ENCODE assay signal across 8 mouse cellular contexts in genomic region chr2:154791661-154792642, GRCm38 (mm10). TPM values are rescaled to one million over a fixed set of nuclear protein-coding genes. Genes with fewer than 3 reads are reported as not detected.
A peak's percentile ranks its signal among the peaks of the same experiment; 100 is the strongest.
DNase-seq lines count a peak whose midpoint lies in the region; ATAC-seq and TF ChIP-seq lines count a peak whose summit lies in the region.

No protein-coding gene starts in this region.

- peak overlapping the region; percentile 98 for H3K4me3 ChIP-seq in embryonic facial prominence, embryonic 13.5 days
- peak overlapping the region; percentile 80 for H3K4me3 ChIP-seq in liver, adult 2 months (ENCODE audit: insufficient read depth, low read depth, low read length)

- H3K4me2 ChIP-seq in embryonic facial prominence, embryonic 13.5 days = peak overlapping the region; percentile 76

- H3K9me3 ChIP-seq in embryonic facial prominence, embryonic 13.5 days = no peaks in the 10 kb centered on the region

- H3K27ac ChIP-seq in embryonic facial prominence, embryonic 13.5 days = peak overlapping the region; percentile 99
- peak overlapping the region; percentile 82 for H3K27ac ChIP-seq in liver, adult 2 months (replicated peaks; ENCODE audit: insufficient read depth, low read depth, low read length)

- peak overlapping the region; percentile 99 for H3K9ac ChIP-seq in embryonic facial prominence, embryonic 13.5 days
- peak overlapping the region; percentile 94 for H3K9ac ChIP-seq in liver, adult 2 months (ENCODE audit: low read depth, low read length)

- TF ChIP-seq POLR2A in liver, adult 2 months (IDR thresholded peaks at IDR 0.05; ENCODE audit: extremely low read depth, insufficient read depth, low read length) = 0 out of 2 replicates have a peak, but pooled peaks have one; percentile 42

- no peaks in the 10 kb centered on the region for H3K27me3 ChIP-seq in embryonic facial prominence, embryonic 13.5 days
- H3K27me3 ChIP-seq in liver, adult 2 months (ENCODE audit: control insufficient read depth, insufficient read depth, low read length) = no peaks in the 10 kb centered on the region

- no peaks in the 10 kb centered on the region for H3K36me3 ChIP-seq in embryonic facial prominence, embryonic 13.5 days
- H3K36me3 ChIP-seq in liver, adult 2 months (ENCODE audit: control insufficient read depth, insufficient read depth, low read length) = no peaks in the 10 kb centered on the region

- H3K4me1 ChIP-seq in embryonic facial prominence, embryonic 13.5 days = peaks cover 46% of the 10 kb centered on the region
- H3K4me1 ChIP-seq in liver, adult 2 months (ENCODE audit: control insufficient read depth, insufficient read depth, low read length) = peaks cover 22% of the 10 kb centered on the region

- TF ChIP-seq CTCF in liver, adult 2 months (IDR thresholded peaks at IDR 0.05; ENCODE audit: low read depth, low read length) = no peak

- 0 out of 2 replicates have a peak, but pooled peaks have one; percentile 12 for ATAC-seq in embryonic facial prominence, embryonic 13.5 days (ENCODE audit: insufficient number of reproducible peaks, insufficient read depth, low FRiP score, low TSS enrichment, low read depth)

- peaks cover 30% of the 10 kb centered on the region; the same call in 1 of the 2 replicates for H3K79me2 ChIP-seq in liver, adult 2 months (ENCODE audit: control insufficient read depth, insufficient read depth, low read length)

- DNase-seq in 3134 (ENCODE audit: extremely low read depth, insufficient read length, low spot score) = peak; percentile 75
- DNase-seq in adrenal gland, postnatal 14 days = peak; percentile 92
- DNase-seq in heart, adult 8-10 months (ENCODE audit: low spot score) = peak; percentile 70
- peak; percentile 85 for DNase-seq in kidney, adult 9 months
- peak; percentile 58 for DNase-seq in liver, adult 2 months (ENCODE audit: extremely low read depth, low read depth, low spot score)
- peak; percentile 9 to 45 for DNase-seq in monocyte, adult 2 months (ENCODE audit: low read depth in 1 of 2, low spot score in 2 of 2)
- DNase-seq in spleen, postnatal 4 days (ENCODE audit: low spot score in 2 of 2) = peak; percentile 79 to 90

- under 1% methylated on average over 63 of the region's 67 CpGs for WGBS in embryonic facial prominence, embryonic 13.5 days
- under 1% methylated on average over 67 of the region's 67 CpGs for WGBS in liver, adult 2 months

RNA-seq across cellular contexts. Expression of gene a, which starts 0.8 kb away (rescaled TPM):
- not detected in 2 replicates for total RNA-seq in adrenal gland, postnatal 14 days (2021)
- polyA plus RNA-seq in embryonic facial prominence, embryonic 13.5 days (2015; fragmentation: Nextera tagmentation; extraction: Ambion mirVana) = 18.6 and 23.5 TPM in 2 replicates
- total RNA-seq in heart, adult 8-10 months (2022) = not detected
- not detected in 2 replicates for total RNA-seq in liver, adult 2 months (2014; rRNA removed)
- not detected in 2 replicates for polyA plus RNA-seq in liver, adult 2 months (2012; rRNA removed)

RNA-seq across cellular contexts. Expression of gene Raly, which starts 1.1 kb away (rescaled TPM):
- 189 and 194 TPM in 2 replicates for total RNA-seq in adrenal gland, postnatal 14 days (2021)
- polyA plus RNA-seq in embryonic facial prominence, embryonic 13.5 days (2015; fragmentation: Nextera tagmentation; extraction: Ambion mirVana) = 49.5 and 58.3 TPM in 2 replicates
- 10 to 100 TPM; 81.3 to 93.0 (median 90.0) TPM for total RNA-seq in heart, adult 8-10 months (2022)
- total RNA-seq in liver, adult 2 months (2014; rRNA removed) = 57.6 and 61.0 TPM in 2 replicates
- 79.0 and 82.2 TPM in 2 replicates for polyA plus RNA-seq in liver, adult 2 months (2012; rRNA removed)

RNA-seq across cellular contexts. Expression of gene Gm14214, which starts 22.1 kb away (rescaled TPM):
- total RNA-seq in adrenal gland, postnatal 14 days (2021) = not detected in 2 replicates
- not detected in 2 replicates for polyA plus RNA-seq in embryonic facial prominence, embryonic 13.5 days (2015; fragmentation: Nextera tagmentation; extraction: Ambion mirVana)
- total RNA-seq in heart, adult 8-10 months (2022) = not detected
- total RNA-seq in liver, adult 2 months (2014; rRNA removed) = not detected in 2 replicates
- not detected in 2 replicates for polyA plus RNA-seq in liver, adult 2 months (2012; rRNA removed)

Comparison
In these comparisons a context has a peak if more than half of its experiments do, and no peak if none do; other contexts are left out.
1. Peak in every context shown above with its lines: DNase-seq, ATAC-seq, H3K4me3 ChIP-seq and H3K27ac ChIP-seq.
2. DNase-seq: peak in every context shown above with its lines; median percentile 92 in adrenal gland, postnatal 14 days; 85 in kidney, adult 9 months; 84 in spleen, postnatal 4 days; 75 in 3134; 70 in heart, adult 8-10 months; 58 in liver, adult 2 months; 27 in monocyte, adult 2 months.